Comparison of ENCODE assay signal across 18 mouse cellular contexts in genomic region chr8:89307601-89308000, GRCm38 (mm10).
DNase-seq lines count a peak whose midpoint lies in the region; ATAC-seq lines count a peak whose summit lies in the region.
"Had no signal": no experiment of that assay in that cellular context is flagged by ENCODE, and none has a peak within 500 bp of the region (broad histone marks: within the 10 kb centered on the region; RNA-seq: fewer than 3 reads in every experiment).

No protein-coding gene starts in this region.

- DNase-seq in embryo, embryonic 10 days (ENCODE audit: low spot score): peak; percentile 44
- DNase-seq in embryo, embryonic 9.5 days (ENCODE audit: extremely low spot score): no peak
- peak; percentile 47 for DNase-seq in kidney, adult 18-20 months
- DNase-seq in kidney, adult 11 months: no peak
- no peak for DNase-seq in neural tube, embryonic 10.5 days (ENCODE audit: extremely low spot score, low spot score)
- no peak for DNase-seq in layer of hippocampus, postnatal 25 days (ENCODE audit: extremely low spot score in 1 of 2, low spot score in 1 of 2)
- DNase-seq: adrenal gland, postnatal 25 days; cerebellum, adult 8-10 months; gastrocnemius, postnatal 10 days; heart, adult 2 months; lung, postnatal 10 days; thymus, postnatal 4 days had no signal

- H3K27me3 ChIP-seq in neural tube, embryonic 12.5 days (replicated peaks): no peaks in the 10 kb centered on the region
- H3K27me3 ChIP-seq: embryonic facial prominence, embryonic 15.5 days; limb, embryonic 15.5 days; megakaryocyte, embryonic 14.5 days had no signal

- 10% methylated on average over 10 of the region's 10 CpGs for WGBS in neural tube, embryonic 12.5 days

- H3K36me3 ChIP-seq in neural tube, embryonic 12.5 days: no peaks in the 10 kb centered on the region
- H3K36me3 ChIP-seq: embryonic facial prominence, embryonic 15.5 days; heart, embryonic 15.5 days; limb, embryonic 15.5 days had no signal

- no peak overlapping the region for H3K9ac ChIP-seq in neural tube, embryonic 12.5 days
- H3K9ac ChIP-seq: embryonic facial prominence, embryonic 15.5 days; heart, embryonic 15.5 days; limb, embryonic 15.5 days had no signal

- 0 out of 2 replicates have a peak overlapping the region, but pooled peaks have one; percentile 2 for H3K27ac ChIP-seq in neural tube, embryonic 12.5 days
- H3K27ac ChIP-seq: embryonic facial prominence, embryonic 15.5 days; heart, adult 2 months; heart, embryonic 15.5 days; limb, embryonic 15.5 days had no signal

- no peaks in the 10 kb centered on the region for H3K9me3 ChIP-seq in neural tube, embryonic 12.5 days
- H3K9me3 ChIP-seq: embryonic facial prominence, embryonic 15.5 days; heart, embryonic 15.5 days; limb, embryonic 15.5 days had no signal

- peak; percentile 73 for ATAC-seq in neural tube, embryonic 12.5 days (ENCODE audit: low FRiP score, low read depth)
- ATAC-seq in frontal cortex, adult (ENCODE audit: low TSS enrichment): no peak

- H3K4me1 ChIP-seq in neural tube, embryonic 12.5 days: peaks cover 32% of the 10 kb centered on the region
- H3K4me1 ChIP-seq: embryonic facial prominence, embryonic 15.5 days; heart, embryonic 15.5 days; megakaryocyte, embryonic 14.5 days had no signal

- H3K4me3 ChIP-seq in neural tube, embryonic 12.5 days: no peak overlapping the region
- H3K4me3 ChIP-seq: embryonic facial prominence, embryonic 15.5 days; heart, adult 2 months; heart, embryonic 15.5 days; limb, embryonic 15.5 days; megakaryocyte, embryonic 14.5 days had no signal

- H3K4me2 ChIP-seq in neural tube, embryonic 12.5 days (replicated peaks): peak overlapping the region; percentile 36
- H3K4me2 ChIP-seq: embryonic facial prominence, embryonic 15.5 days; heart, embryonic 15.5 days; limb, embryonic 15.5 days had no signal

Comparison
In these comparisons a context has a peak if more than half of its experiments do, and no peak if none do; other contexts are left out.
1. DNase-seq: peak in embryo, embryonic 10 days (single experiment) and kidney, adult 18-20 months (single experiment); none in embryo, embryonic 9.5 days (single experiment), kidney, adult 11 months (single experiment), neural tube, embryonic 10.5 days (single experiment) and layer of hippocampus, postnatal 25 days (0 of 2).